Mouse (Mus musculus) bone marrow macrophage, adult 2 months (primary cell): Measurements from ENCODE around the gene Fbxl19. TPM values are rescaled to one million over a fixed set of nuclear protein-coding genes. Genes with fewer than 3 reads are reported as not detected.
"Not testable (repeated sequence)": the region's sequence is repeated elsewhere in the genome, so short reads cannot be mapped to it uniquely, and the experiment has no call there.

ENCODE experiments used
- H3K27ac ChIP-seq: 2 replicates; pipeline ENCODE4 v1.5.1; 2012; ENCODE audit warnings: low read depth, low read length; ENCODE audit not compliant: insufficient read depth
- H3K4me1 ChIP-seq: 2 replicates; pipeline ENCODE4 v1.6.1; 2012; ENCODE audit warnings: low read length; ENCODE audit not compliant: control insufficient read depth, insufficient read depth
- H3K4me3 ChIP-seq: 2 replicates; pipeline ENCODE4 v1.5.1; 2012; ENCODE audit warnings: mild to moderate bottlenecking, low read length, moderate library complexity; ENCODE audit not compliant: insufficient read depth
- CTCF ChIP-seq: IDR thresholded peaks from 2 replicates; pipeline ENCODE4 v1.5.1; 2012; ENCODE audit warnings: low read depth, mild to moderate bottlenecking, low read length, moderate library complexity
- POLR2A ChIP-seq: IDR thresholded peaks from 2 replicates; pipeline ENCODE4 v1.6.1; 2012; ENCODE audit warnings: mild to moderate bottlenecking, low read depth, low read length, borderline replicate concordance
- polyA plus RNA-seq: library from polyadenylated mRNA; stranded (reverse); fragments of >200 nt; gene quantifications from 2 replicates; pipeline ENCODE4 v1.2.4, GENCODE M21; 2012; ENCODE audit not compliant: missing spikeins, insufficient read depth, insufficient read length

The Fbxl19 gene
- polyA plus RNA-seq, 1 experiment = 11.9 TPM

DNA sequence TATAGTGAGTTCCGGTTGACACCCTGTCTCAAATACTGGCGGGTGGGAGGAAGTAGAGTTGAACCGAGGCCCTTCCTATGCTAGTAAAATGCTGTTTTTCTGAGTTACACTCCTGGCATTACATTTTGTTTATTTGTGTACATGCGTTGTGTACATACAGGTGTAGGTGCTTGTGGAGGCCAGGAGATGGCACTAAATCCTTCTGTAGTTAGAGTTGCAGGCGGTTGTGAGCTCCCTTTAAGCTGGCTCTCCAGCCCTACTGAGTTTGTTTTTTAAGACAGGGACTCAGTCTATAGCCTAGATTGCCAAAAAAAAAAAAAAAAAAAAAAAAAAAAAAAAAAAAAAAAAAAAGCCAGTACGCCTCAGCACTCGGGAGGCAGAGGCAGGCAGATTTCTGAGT is 16.4 kb upstream of the Fbxl19 start:
- H3K27ac ChIP-seq = no peak overlapping the region
- no peak overlapping the region for H3K4me3 ChIP-seq
- no peaks in the 10 kb centered on the region for H3K4me1 ChIP-seq
- no peak for TF ChIP-seq POLR2A
- TF ChIP-seq CTCF = no peak

DNA sequence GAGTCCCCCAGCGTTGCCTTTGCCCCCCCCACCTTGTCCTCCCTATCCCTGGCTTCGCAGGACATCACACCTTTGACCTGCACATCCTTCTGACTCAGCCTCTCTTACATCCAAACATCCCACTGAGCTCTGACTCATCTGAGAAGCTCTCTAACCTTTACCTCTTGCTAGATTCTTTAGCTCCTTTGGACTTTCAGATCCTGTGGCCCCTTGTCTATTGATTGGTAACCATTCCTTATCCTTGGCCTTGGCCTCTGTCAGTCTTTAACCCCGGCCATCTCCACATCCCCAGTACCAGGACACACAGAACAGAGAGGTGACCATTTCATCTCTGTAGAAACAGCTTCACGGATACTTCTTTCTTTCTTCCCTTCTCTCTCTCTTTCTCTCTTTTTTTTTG is 14.2 kb upstream of the Fbxl19 start:
- Histone ChIP-seq H3K4me3 (no peak overlapping the region), H3K4me1 (no peaks in the 10 kb centered on the region), H3K27ac (no peak overlapping the region)
- no peak for TF ChIP-seq POLR2A

GRCm38 (mm10) chr7:127732066-127732465 is 12.3 kb upstream of the Fbxl19 start, which contains the start of gene Ctf2:
Ctf2 (minus strand) TSS chr7:127732166.
- H3K4me1 ChIP-seq, H3K4me3 ChIP-seq, H3K27ac ChIP-seq: not testable (repeated sequence)

DNA sequence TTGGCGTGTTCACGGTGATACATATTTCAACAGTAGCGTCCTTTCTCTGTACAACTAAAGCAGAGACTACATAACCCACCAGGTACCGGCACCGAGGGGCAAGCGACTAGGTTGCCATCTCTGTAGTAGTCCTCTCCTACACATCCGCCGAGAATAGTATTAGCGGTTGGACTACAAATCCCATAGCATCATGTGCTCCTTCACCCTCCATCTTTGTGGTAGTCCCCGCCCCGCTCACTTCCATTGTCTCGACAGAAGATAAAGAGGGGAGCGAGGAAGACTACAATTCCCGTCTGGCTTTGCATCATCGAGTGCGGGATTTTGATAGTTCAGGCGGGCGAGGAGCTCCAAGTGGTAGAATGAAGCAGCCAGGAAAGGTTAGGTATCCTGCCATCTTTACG is 908 bp downstream of the Fbxl19 start:
- H3K4me1 ChIP-seq = peaks cover 9% of the 10 kb centered on the region; the same call in 1 of the 2 replicates
- H3K27ac ChIP-seq = peak overlapping the region; percentile 52
- H3K4me3 ChIP-seq = peak overlapping the region; percentile 85
- no peak for TF ChIP-seq POLR2A
- TF ChIP-seq CTCF = no peak

GRCm38 (mm10) chr7:127745652-127746493 is 1.5 kb downstream of the Fbxl19 start:
- TF ChIP-seq POLR2A (no peak), CTCF (no peak)
- H3K4me1 ChIP-seq = peaks cover 11% of the 10 kb centered on the region; the same call in 1 of the 2 replicates
- peak overlapping the region; percentile 43 for H3K27ac ChIP-seq
- peak overlapping the region; percentile 85 for H3K4me3 ChIP-seq

- no peak for TF ChIP-seq CTCF
- H3K4me1 ChIP-seq = peaks cover 11% of the 10 kb centered on the region; the same call in 1 of the 2 replicates
- no peak overlapping the region for H3K27ac ChIP-seq
- peak overlapping the region; percentile 85 for H3K4me3 ChIP-seq
Measured at GRCm38 (mm10) chr7:127746494-127747491, 2.5 kb downstream of the Fbxl19 start.

- Histone ChIP-seq H3K27ac (no peak overlapping the region), H3K4me1 (peaks cover 11% of the 10 kb centered on the region), H3K4me3 (peak overlapping the region; percentile 85)
- no peak for TF ChIP-seq POLR2A
- TF ChIP-seq CTCF = no peak; the same call in 1 of the 2 replicates
Measured at GRCm38 (mm10) chr7:127747559-127748234, 3.4 kb downstream of the Fbxl19 start.

DNA sequence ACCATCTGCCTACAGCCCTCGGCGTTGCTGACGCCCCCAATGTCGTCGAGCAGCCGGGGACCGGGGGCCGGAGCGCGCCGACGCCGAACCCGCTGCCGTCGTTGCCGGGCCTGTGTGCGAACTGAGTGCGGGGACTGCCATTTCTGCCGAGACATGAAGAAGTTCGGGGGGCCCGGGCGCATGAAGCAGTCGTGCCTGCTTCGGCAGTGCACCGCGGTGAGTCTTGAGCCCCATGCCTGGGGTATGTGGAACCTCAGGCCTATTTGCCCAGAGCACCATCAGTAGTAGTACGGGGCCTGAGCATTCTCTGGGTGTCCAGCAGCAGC is 3.9 kb downstream of the Fbxl19 start:
- no peak overlapping the region for H3K27ac ChIP-seq
- H3K4me3 ChIP-seq = no peak overlapping the region
- TF ChIP-seq POLR2A = no peak
- peaks cover 16% of the 10 kb centered on the region for H3K4me1 ChIP-seq

DNA sequence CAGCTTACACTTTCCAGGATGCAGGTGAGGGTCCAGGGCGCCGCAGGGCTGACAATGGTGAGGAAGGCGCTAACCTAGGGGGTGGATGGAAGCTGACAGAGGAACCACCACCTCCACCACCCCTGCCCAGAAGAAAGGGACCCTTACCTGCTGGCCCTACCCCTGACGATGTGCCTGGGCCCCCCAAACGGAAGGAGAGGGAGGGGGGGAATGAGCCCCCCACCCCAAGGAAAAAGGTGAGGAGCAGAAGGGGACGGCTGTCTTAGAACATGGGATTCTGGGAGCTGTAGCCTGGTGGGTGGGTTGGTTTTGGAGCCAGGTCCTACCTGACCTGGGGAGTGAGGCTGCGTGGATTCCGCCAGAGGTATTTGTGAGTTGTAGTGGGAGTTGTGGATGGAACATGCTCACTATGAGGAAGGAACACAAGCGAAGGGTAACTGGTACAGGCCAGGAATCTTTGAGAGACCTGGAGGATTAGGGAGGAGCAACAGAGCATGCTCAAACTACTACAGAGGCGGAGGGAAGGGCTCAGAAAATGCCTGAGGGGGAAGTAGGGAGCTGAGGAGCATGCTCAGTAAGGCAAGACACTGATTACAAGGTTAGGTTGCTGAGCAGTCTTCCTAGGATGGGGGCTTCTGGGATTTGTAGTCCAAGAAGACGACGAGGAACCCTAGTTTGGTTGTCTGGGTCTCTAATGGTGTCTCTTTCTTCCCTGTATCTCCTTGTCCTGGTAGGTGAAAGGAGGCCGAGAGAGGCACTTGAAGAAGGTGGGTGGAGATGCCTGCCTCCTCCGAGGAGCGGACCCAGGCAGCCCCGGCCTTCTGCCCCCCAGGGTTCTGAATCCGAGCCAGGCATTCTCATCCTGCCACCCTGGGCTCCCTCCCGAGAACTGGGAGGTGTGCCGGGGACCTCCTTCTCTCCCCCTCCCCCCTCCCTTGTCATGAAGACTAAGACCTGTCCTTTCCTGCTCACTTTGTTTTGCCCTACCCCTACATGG is 6.1 kb downstream of the Fbxl19 start:
- no peak overlapping the region for H3K27ac ChIP-seq
- H3K4me3 ChIP-seq = no peak overlapping the region
- peaks cover 16% of the 10 kb centered on the region for H3K4me1 ChIP-seq
- TF ChIP-seq CTCF (no peak), POLR2A (no peak)
